Mouse (Mus musculus) heart, postnatal 4 days (tissue): ENCODE data around the gene Lima1. TPM values are rescaled to one million over a fixed set of nuclear protein-coding genes. Genes with fewer than 3 reads are reported as not detected.
"Not testable (repeated sequence)": the region's sequence is repeated elsewhere in the genome, so short reads cannot be mapped to it uniquely, and the experiment has no call there.

Experiments used
- DNase-seq: peaks from one replicate; pipeline ENCODE4 v3.0.0; 2021
- total RNA-seq, 2 experiments: library from RNA; stranded (reverse); gene quantifications; 2 replicates each; pipeline ENCODE4 v1.2.3; 2021

The Lima1 gene
- total RNA-seq, 2 experiments from 2014 or later = 26.9 to 32.3 TPM

GRCm38 (mm10) chr15:99833648-99834454, 41.4 kb downstream of the Lima1 start:
- DNase-seq = no peak

GRCm38 (mm10) chr15:99831535-99831934, 43.7 kb downstream of the Lima1 start:
- DNase-seq = peak; percentile 24

GRCm38 (mm10) chr15:99828061-99828460, 47.2 kb downstream of the Lima1 start:
- DNase-seq = no peak

- no peak for DNase-seq
Measured at GRCm38 (mm10) chr15:99826210-99826888, 48.9 kb downstream of the Lima1 start.

- no peak for DNase-seq
Measured at GRCm38 (mm10) chr15:99825211-99825610, 50.0 kb downstream of the Lima1 start.

- DNase-seq = no peak
Measured at GRCm38 (mm10) chr15:99823322-99823898, 51.8 kb downstream of the Lima1 start.

- not testable (repeated sequence) for DNase-seq
Measured at GRCm38 (mm10) chr15:99822501-99822900, 52.8 kb downstream of the Lima1 start.

- DNase-seq = peak; percentile 63
Measured at GRCm38 (mm10) chr15:99819621-99820279, 55.5 kb downstream of the Lima1 start.

GRCm38 (mm10) chr15:99819109-99819440, 56.2 kb downstream of the Lima1 start:
- DNase-seq = no peak

- peak; percentile 46 for DNase-seq
Measured at GRCm38 (mm10) chr15:99818321-99819108, 56.7 kb downstream of the Lima1 start.

GRCm38 (mm10) chr15:99817343-99818235, 57.7 kb downstream of the Lima1 start:
- no peak for DNase-seq

GRCm38 (mm10) chr15:99815999-99816398, 59.3 kb downstream of the Lima1 start:
- DNase-seq = no peak

- DNase-seq = no peak
Measured at GRCm38 (mm10) chr15:99814554-99815260, 60.5 kb downstream of the Lima1 start.

GRCm38 (mm10) chr15:99813639-99814038, 61.6 kb downstream of the Lima1 start:
- no peak for DNase-seq

GRCm38 (mm10) chr15:99812097-99812496, 63.2 kb downstream of the Lima1 start:
- no peak for DNase-seq

GRCm38 (mm10) chr15:99807776-99808735, 67.2 kb downstream of the Lima1 start:
- DNase-seq = peak; percentile 64

- DNase-seq = no peak
Measured at GRCm38 (mm10) chr15:99806171-99806570, 69.1 kb downstream of the Lima1 start.

- no peak for DNase-seq
Measured at GRCm38 (mm10) chr15:99805673-99806072, 69.6 kb downstream of the Lima1 start.

- DNase-seq = peak; percentile 60
Measured at GRCm38 (mm10) chr15:99803186-99803644, 72.0 kb downstream of the Lima1 start.
